Mouse (Mus musculus) ovary, adult 10 weeks (tissue): ENCODE results near the gene Txndc9. TPM values are rescaled to one million over a fixed set of nuclear protein-coding genes. Genes with fewer than 3 reads are reported as not detected.

Experiments used
- polyA plus RNA-seq: library from polyadenylated mRNA; stranded (reverse); fragments of 350-450 nt; fragmentation: Illumina TruSeq; extraction: RNeasy Lipid Tissue Mini Kit (QIAGEN cat#74804); gene quantifications from one replicate; pipeline ENCODE4 v1.2.3, GENCODE M21; 2014

Txndc9 gene
- polyA plus RNA-seq, result 196 TPM

DNA sequence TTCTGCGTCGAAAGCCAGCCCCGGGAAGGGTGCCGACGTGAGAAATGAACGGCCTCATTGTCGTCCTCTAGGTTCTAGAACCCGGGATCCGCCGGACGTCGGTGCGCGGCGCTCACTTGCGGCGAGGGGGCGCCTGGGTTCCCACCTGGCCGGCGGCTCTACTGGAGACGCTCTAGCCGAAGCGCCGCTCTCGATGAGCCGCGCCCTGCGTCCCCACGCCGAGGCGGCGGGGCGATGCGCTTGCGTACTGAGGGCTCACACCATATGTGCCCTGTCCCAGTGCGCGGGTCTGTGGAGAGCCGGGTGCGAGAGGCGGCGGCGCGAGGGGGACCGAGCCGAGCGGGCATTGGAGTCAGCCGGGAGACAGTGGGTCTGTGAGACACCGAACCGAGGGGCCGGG is at the start of gene Txndc9, which contains the start of gene Eif5b:
Txndc9 (minus strand) TSS at position 27 of the 400 bp plus-strand sequence.
Eif5b (plus strand) TSS at position 144 of the 400 bp plus-strand sequence.

DNA sequence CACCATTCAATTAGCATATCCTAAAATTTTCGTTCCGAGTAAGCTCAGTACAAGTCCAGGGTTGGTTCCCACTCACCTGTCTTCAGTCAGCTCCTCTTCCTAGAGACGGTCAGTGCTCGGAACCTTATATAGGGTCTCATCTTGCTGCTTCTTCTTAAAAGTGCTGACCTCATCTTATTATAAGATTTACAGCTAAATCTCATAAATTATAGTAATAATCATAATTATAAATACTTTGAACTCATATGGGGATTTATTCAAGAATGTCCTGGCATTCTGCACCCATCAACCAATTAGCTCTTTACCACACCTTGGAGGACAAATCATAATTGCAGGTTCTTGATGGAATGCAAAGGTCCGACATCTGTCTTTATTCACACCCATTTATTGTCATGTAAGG is 40.0 kb downstream of the Txndc9 start, which contains the start of gene Lyg1:
Lyg1 (minus strand) TSS at position 101 of the 400 bp plus-strand sequence.

Other genes with a start within 250 kb of the Txndc9 start
- 21.6 TPM for gene Tsga10, start 131.5 kb downstream of the Txndc9 start, polyA plus RNA-seq
- 9.5 TPM for gene Lipt1, start 126.2 kb downstream of the Txndc9 start, polyA plus RNA-seq
- gene Mitd1, start 107.5 kb downstream of the Txndc9 start, polyA plus RNA-seq, result 56.0 TPM
- gene Mrpl30, start 107.4 kb downstream of the Txndc9 start, polyA plus RNA-seq, result 277 TPM
- not detected for gene Lyg2, start 81.4 kb downstream of the Txndc9 start, polyA plus RNA-seq
- gene Lyg1, start 40.1 kb downstream of the Txndc9 start, polyA plus RNA-seq, result not detected
- 132 TPM for gene Eif5b, start 117 bp upstream of the Txndc9 start, polyA plus RNA-seq
- 41.0 TPM for gene Rev1, start 131.9 kb upstream of the Txndc9 start, polyA plus RNA-seq